Mouse (Mus musculus): Measurements from ENCODE around the gene Serpina3n. TPM values are rescaled to one million over a fixed set of nuclear protein-coding genes. Genes with fewer than 3 reads are reported as not detected.
"Not testable (repeated sequence)": the region's sequence is repeated elsewhere in the genome, so short reads cannot be mapped to it uniquely, and the experiment has no call there.

Gene Serpina3n
- 0.46 and 0.55 TPM in 2 replicates for polyA plus RNA-seq (2015; fragmentation: Nextera tagmentation; extraction: Ambion mirVana)

- Histone ChIP-seq H3K9me3 (replicated peaks; ENCODE audit: control insufficient read depth, low read length) (no peaks in the 10 kb centered on the region), H3K9ac (ENCODE audit: low read length) (no peak within 1 kb of the TSS), H3K36me3 (ENCODE audit: control insufficient read depth, insufficient read depth) (no peaks in the 10 kb centered on the region), H3K4me2 (ENCODE audit: low read depth, low read length) (no peak within 1 kb of the TSS), H3K4me3 (ENCODE audit: low read length) (no peak within 1 kb of the TSS), H3K27ac (ENCODE audit: low read length) (no peak within 1 kb of the TSS), H3K4me1 (ENCODE audit: control insufficient read depth, insufficient read depth, low read length) (no peaks in the 10 kb centered on the region), H3K27me3 (ENCODE audit: control insufficient read depth, insufficient read depth, low read length) (no peaks in the 10 kb centered on the region)
- WGBS, result 44% methylated on average over 4 of the region's 4 CpGs
- ATAC-seq (replicated peaks; ENCODE audit: extremely low read depth, insufficient read depth, low FRiP score), result no peak
Observed at GRCm38 (mm10) chr12:104406454-104406885, at the start of gene Serpina3n. TSS of gene Serpina3n (plus strand) at chr12:104406729.

- Histone ChIP-seq H3K9me3 (replicated peaks; ENCODE audit: control insufficient read depth, low read length) (no peaks in the 10 kb centered on the region), H3K27me3 (ENCODE audit: control insufficient read depth, insufficient read depth, low read length) (no peaks in the 10 kb centered on the region), H3K36me3 (ENCODE audit: control insufficient read depth, insufficient read depth) (no peaks in the 10 kb centered on the region), H3K4me3 (ENCODE audit: low read length) (no peak overlapping the region), H3K9ac (ENCODE audit: low read length) (no peak overlapping the region), H3K27ac (ENCODE audit: low read length) (no peak overlapping the region), H3K4me2 (ENCODE audit: low read depth, low read length) (no peak overlapping the region), H3K4me1 (ENCODE audit: control insufficient read depth, insufficient read depth, low read length) (no peaks in the 10 kb centered on the region)
- 77% methylated on average over 3 of the region's 3 CpGs for WGBS
- ATAC-seq (replicated peaks; ENCODE audit: extremely low read depth, insufficient read depth, low FRiP score), result no peak
Observed at GRCm38 (mm10) chr12:104369986-104370385, 36.5 kb upstream of the Serpina3n start.

GRCm38 (mm10) chr12:104377179-104377578, 29.4 kb upstream of the Serpina3n start:
- H3K9ac ChIP-seq (ENCODE audit: low read length); H3K27me3 ChIP-seq (ENCODE audit: control insufficient read depth, insufficient read depth, low read length); H3K27ac ChIP-seq (ENCODE audit: low read length); H3K4me2 ChIP-seq (ENCODE audit: low read depth, low read length); H3K4me1 ChIP-seq (ENCODE audit: control insufficient read depth, insufficient read depth, low read length); H3K4me3 ChIP-seq (ENCODE audit: low read length); H3K36me3 ChIP-seq (ENCODE audit: control insufficient read depth, insufficient read depth); H3K9me3 ChIP-seq (replicated peaks; ENCODE audit: control insufficient read depth, low read length); ATAC-seq (replicated peaks; ENCODE audit: extremely low read depth, insufficient read depth, low FRiP score): not testable (repeated sequence)
- WGBS, result 69% methylated on average over 5 of the region's 5 CpGs

GRCm38 (mm10) chr12:104378351-104378750, 28.2 kb upstream of the Serpina3n start:
- H3K27ac ChIP-seq (ENCODE audit: low read length); H3K4me3 ChIP-seq (ENCODE audit: low read length); H3K9ac ChIP-seq (ENCODE audit: low read length); H3K36me3 ChIP-seq (ENCODE audit: control insufficient read depth, insufficient read depth); H3K9me3 ChIP-seq (replicated peaks; ENCODE audit: control insufficient read depth, low read length); H3K4me1 ChIP-seq (ENCODE audit: control insufficient read depth, insufficient read depth, low read length); H3K27me3 ChIP-seq (ENCODE audit: control insufficient read depth, insufficient read depth, low read length); ATAC-seq (replicated peaks; ENCODE audit: extremely low read depth, insufficient read depth, low FRiP score); H3K4me2 ChIP-seq (ENCODE audit: low read depth, low read length): not testable (repeated sequence)
- 70% methylated on average over 2 of the region's 2 CpGs for WGBS

GRCm38 (mm10) chr12:104378815-104379214, 27.7 kb upstream of the Serpina3n start:
- H3K27ac ChIP-seq (ENCODE audit: low read length); H3K27me3 ChIP-seq (ENCODE audit: control insufficient read depth, insufficient read depth, low read length); H3K9me3 ChIP-seq (replicated peaks; ENCODE audit: control insufficient read depth, low read length); ATAC-seq (replicated peaks; ENCODE audit: extremely low read depth, insufficient read depth, low FRiP score); H3K9ac ChIP-seq (ENCODE audit: low read length); H3K36me3 ChIP-seq (ENCODE audit: control insufficient read depth, insufficient read depth); H3K4me1 ChIP-seq (ENCODE audit: control insufficient read depth, insufficient read depth, low read length); H3K4me3 ChIP-seq (ENCODE audit: low read length); H3K4me2 ChIP-seq (ENCODE audit: low read depth, low read length): not testable (repeated sequence)
- WGBS, result 56% methylated on average over 5 of the region's 5 CpGs

GRCm38 (mm10) chr12:104379856-104380255, 26.7 kb upstream of the Serpina3n start:
- Histone ChIP-seq H3K9ac (ENCODE audit: low read length) (no peak overlapping the region), H3K27ac (ENCODE audit: low read length) (no peak overlapping the region), H3K27me3 (ENCODE audit: control insufficient read depth, insufficient read depth, low read length) (no peaks in the 10 kb centered on the region), H3K4me2 (ENCODE audit: low read depth, low read length) (no peak overlapping the region), H3K9me3 (replicated peaks; ENCODE audit: control insufficient read depth, low read length) (no peaks in the 10 kb centered on the region), H3K4me1 (ENCODE audit: control insufficient read depth, insufficient read depth, low read length) (no peaks in the 10 kb centered on the region), H3K4me3 (ENCODE audit: low read length) (no peak overlapping the region), H3K36me3 (ENCODE audit: control insufficient read depth, insufficient read depth) (no peaks in the 10 kb centered on the region)
- ATAC-seq (replicated peaks; ENCODE audit: extremely low read depth, insufficient read depth, low FRiP score), result no peak
- 80% methylated on average over 11 of the region's 11 CpGs for WGBS

GRCm38 (mm10) chr12:104381071-104381604, 25.4 kb upstream of the Serpina3n start:
- H3K9me3 ChIP-seq (replicated peaks; ENCODE audit: control insufficient read depth, low read length); H3K27me3 ChIP-seq (ENCODE audit: control insufficient read depth, insufficient read depth, low read length); H3K4me1 ChIP-seq (ENCODE audit: control insufficient read depth, insufficient read depth, low read length); ATAC-seq (replicated peaks; ENCODE audit: extremely low read depth, insufficient read depth, low FRiP score); H3K4me2 ChIP-seq (ENCODE audit: low read depth, low read length); H3K9ac ChIP-seq (ENCODE audit: low read length); H3K27ac ChIP-seq (ENCODE audit: low read length); H3K36me3 ChIP-seq (ENCODE audit: control insufficient read depth, insufficient read depth); H3K4me3 ChIP-seq (ENCODE audit: low read length): not testable (repeated sequence)
- 89% methylated on average over 8 of the region's 8 CpGs for WGBS

- H3K4me2 ChIP-seq (ENCODE audit: low read depth, low read length); ATAC-seq (replicated peaks; ENCODE audit: extremely low read depth, insufficient read depth, low FRiP score); H3K36me3 ChIP-seq (ENCODE audit: control insufficient read depth, insufficient read depth); H3K4me1 ChIP-seq (ENCODE audit: control insufficient read depth, insufficient read depth, low read length); H3K9ac ChIP-seq (ENCODE audit: low read length); H3K27me3 ChIP-seq (ENCODE audit: control insufficient read depth, insufficient read depth, low read length); H3K9me3 ChIP-seq (replicated peaks; ENCODE audit: control insufficient read depth, low read length); H3K27ac ChIP-seq (ENCODE audit: low read length); H3K4me3 ChIP-seq (ENCODE audit: low read length): not testable (repeated sequence)
Observed at GRCm38 (mm10) chr12:104385987-104386386, 20.5 kb upstream of the Serpina3n start.

GRCm38 (mm10) chr12:104386878-104387277, 19.7 kb upstream of the Serpina3n start:
- not testable (repeated sequence) for ATAC-seq (replicated peaks; ENCODE audit: extremely low read depth, insufficient read depth, low FRiP score); H3K4me3 ChIP-seq (ENCODE audit: low read length); H3K9me3 ChIP-seq (replicated peaks; ENCODE audit: control insufficient read depth, low read length); H3K4me2 ChIP-seq (ENCODE audit: low read depth, low read length); H3K27ac ChIP-seq (ENCODE audit: low read length); H3K4me1 ChIP-seq (ENCODE audit: control insufficient read depth, insufficient read depth, low read length); H3K36me3 ChIP-seq (ENCODE audit: control insufficient read depth, insufficient read depth); H3K9ac ChIP-seq (ENCODE audit: low read length); H3K27me3 ChIP-seq (ENCODE audit: control insufficient read depth, insufficient read depth, low read length)
- WGBS, result 54% methylated on average over 2 of the region's 2 CpGs
